Mouse (Mus musculus): ENCODE results near the gene Gm17651.

DNA sequence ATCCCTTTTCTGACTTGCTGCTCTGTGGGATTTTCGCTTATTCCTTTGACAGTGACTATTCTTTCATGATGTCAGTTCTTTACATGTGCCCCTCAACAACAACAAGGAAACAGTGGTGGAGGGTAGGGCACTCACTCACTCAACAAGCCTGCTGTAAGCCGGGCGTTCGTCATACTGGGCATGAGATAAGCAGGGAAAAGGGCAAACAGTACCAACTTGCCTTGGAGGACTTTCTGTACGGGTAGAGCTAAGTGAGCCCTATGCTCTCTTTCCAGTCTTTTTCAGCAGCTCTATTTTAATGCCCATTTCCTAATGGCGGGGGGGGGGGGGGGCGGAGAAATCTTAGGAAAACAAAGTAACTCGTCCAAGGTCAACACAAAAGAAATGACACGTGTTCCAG is 32.5 kb downstream of the Gm17651 start:
- TF ChIP-seq POLR2A (IDR thresholded peaks at IDR 0.05; ENCODE audit: borderline replicate concordance, low read depth, low read length) (no peak), CTCF (IDR thresholded peaks at IDR 0.05; ENCODE audit: low read depth, low read length) (no peak)

All from bone marrow macrophage, adult 2 months (primary cell).